Mouse (Mus musculus) inflammation-experienced regulatory T-cells, adult 6 months (primary cell): Measurements from ENCODE around the gene Oaf. TPM values are rescaled to one million over a fixed set of nuclear protein-coding genes. Genes with fewer than 3 reads are reported as not detected.

Experiments
- ATAC-seq: one replicate; pipeline ENCODE4 v1.8.0; 2017
- polyA plus RNA-seq, 3 experiments: library from polyadenylated mRNA; unstranded; fragments of 100-300 nt; shearing (Covaris generic); gene quantifications; one replicate each; pipeline ENCODE4 v1.2.1; 2017

The Oaf gene
- polyA plus RNA-seq, 3 experiments from 2014 or later = 0.28 to 1.3 TPM; not detected in 1

GRCm38 (mm10) chr9:43221643-43222428 is 17.9 kb downstream of the Oaf start:
- ATAC-seq = no peak

- no peak for ATAC-seq
Measured at GRCm38 (mm10) chr9:43210771-43211450, 28.8 kb downstream of the Oaf start.

GRCm38 (mm10) chr9:43210190-43210682 is 29.5 kb downstream of the Oaf start, which contains the start of gene Pou2f3:
Gene Pou2f3, minus strand, starts transcription at chr9:43210369.
- ATAC-seq = no peak

GRCm38 (mm10) chr9:43206022-43206390 is 33.7 kb downstream of the Oaf start:
- ATAC-seq = no peak

- ATAC-seq = no peak
Measured at GRCm38 (mm10) chr9:43205343-43206021, 34.2 kb downstream of the Oaf start.

- ATAC-seq = no peak
Measured at GRCm38 (mm10) chr9:43200212-43200611, 39.5 kb downstream of the Oaf start.

- no peak for ATAC-seq
Measured at GRCm38 (mm10) chr9:43194001-43194400, 45.7 kb downstream of the Oaf start.

GRCm38 (mm10) chr9:43191561-43191960 is 48.1 kb downstream of the Oaf start:
- ATAC-seq = no peak

GRCm38 (mm10) chr9:43189021-43189356 is 50.7 kb downstream of the Oaf start:
- ATAC-seq = no peak

GRCm38 (mm10) chr9:43188309-43189020 is 51.2 kb downstream of the Oaf start:
- ATAC-seq = no peak

GRCm38 (mm10) chr9:43179614-43180013 is 60.1 kb downstream of the Oaf start:
- ATAC-seq = no peak

- no peak for ATAC-seq
Measured at GRCm38 (mm10) chr9:43178172-43178571, 61.5 kb downstream of the Oaf start.

Other genes starting within 250 kb of the Oaf start
- 10 to 100 TPM in 2 of 3 experiments, 1 to 10 TPM in 1; 4.5 to 20.4 (median 17.1) TPM for gene Arhgef12, start 132.7 kb downstream of the Oaf start, polyA plus RNA-seq
- gene Tmem136, start 123.3 kb downstream of the Oaf start, polyA plus RNA-seq = 1 to 10 TPM in 2 of 3 experiments, under 1 TPM in 1; 0.67 to 4.8 (median 3.7) TPM
- gene Pou2f3, start 29.5 kb downstream of the Oaf start, polyA plus RNA-seq = not detected
- gene Trim29, start 70.9 kb upstream of the Oaf start, polyA plus RNA-seq = not detected